Mouse (Mus musculus) left cerebral cortex, adult 9 months (tissue): ENCODE data around the gene Zfp287.

Experiments used
- DNase-seq, 2 experiments: peaks; one replicate each; pipeline ENCODE4 v3.0.0; 2022; ENCODE audit warnings: low spot score in 2 of 2

Zfp287 gene

GRCm38 (mm10) chr11:62701218-62701617 is 30.5 kb downstream of the Zfp287 start:
- no peak for DNase-seq

GRCm38 (mm10) chr11:62699749-62700148 is 32.0 kb downstream of the Zfp287 start:
- DNase-seq, result no peak

- no peak for DNase-seq
These were observed 36.6 kb downstream of the Zfp287 start for GRCm38 (mm10) chr11:62695126-62695525.

- DNase-seq, result peak in 1 of 2 experiments; percentile 61
These were observed 38.2 kb downstream of the Zfp287 start for GRCm38 (mm10) chr11:62693299-62694184.

GRCm38 (mm10) chr11:62691592-62691991 is 40.1 kb downstream of the Zfp287 start:
- no peak for DNase-seq

- no peak for DNase-seq
These were observed 51.8 kb downstream of the Zfp287 start for GRCm38 (mm10) chr11:62679954-62680353.

- no peak for DNase-seq
These were observed 52.8 kb downstream of the Zfp287 start for GRCm38 (mm10) chr11:62678778-62679354.

- no peak for DNase-seq
These were observed 55.5 kb downstream of the Zfp287 start for GRCm38 (mm10) chr11:62676290-62676596.

- DNase-seq, result peak; percentile 26 to 77
These were observed 56.0 kb downstream of the Zfp287 start for GRCm38 (mm10) chr11:62675480-62676289.

- no peak for DNase-seq
These were observed 61.7 kb downstream of the Zfp287 start for GRCm38 (mm10) chr11:62670006-62670405.

GRCm38 (mm10) chr11:62669471-62669870 is 62.2 kb downstream of the Zfp287 start:
- peak; percentile 76 to 82 for DNase-seq

GRCm38 (mm10) chr11:62668986-62669385 is 62.7 kb downstream of the Zfp287 start:
- DNase-seq, result no peak

- DNase-seq, result no peak
These were observed 67.5 kb downstream of the Zfp287 start for GRCm38 (mm10) chr11:62664250-62664649.

GRCm38 (mm10) chr11:62660885-62661284 is 70.8 kb downstream of the Zfp287 start:
- no peak for DNase-seq

GRCm38 (mm10) chr11:62652080-62652479 is 79.6 kb downstream of the Zfp287 start:
- no peak for DNase-seq

GRCm38 (mm10) chr11:62651563-62651962 is 80.1 kb downstream of the Zfp287 start:
- no peak for DNase-seq
